Mouse (Mus musculus): ENCODE results near the gene Gm9970.

- no peak for TF ChIP-seq POLR2AphosphoS2 (IDR thresholded peaks at IDR 0.05; ENCODE audit: low read length)
- no peak for TF ChIP-seq POLR2A (IDR thresholded peaks at IDR 0.05; ENCODE audit: control insufficient read depth in 1 of 2, insufficient read depth in 1 of 2, low read depth in 1 of 2, low read length in 2 of 2, poor library complexity in 1 of 2)
- TF ChIP-seq HCFC1 (IDR thresholded peaks at IDR 0.05; ENCODE audit: low read depth, low read length), result no peak
- TF ChIP-seq ZNF384 (IDR thresholded peaks at IDR 0.05; ENCODE audit: low read depth, low read length), result no peak
- no peak for TF ChIP-seq ZC3H11A (IDR thresholded peaks at IDR 0.05; ENCODE audit: low read depth, low read length)
- no peak for TF ChIP-seq NRF1 (IDR thresholded peaks at IDR 0.05; ENCODE audit: insufficient read depth, low read depth, low read length, poor library complexity, severe bottlenecking)
- TF ChIP-seq CTCF (IDR thresholded peaks at IDR 0.05 in 2 of 3, conservative IDR thresholded peaks at IDR 0.05 in 1 of 3; ENCODE audit: control insufficient read depth in 1 of 3, insufficient read depth in 1 of 3, low read depth in 2 of 3, low read length in 3 of 3, poor library complexity in 1 of 3, severe bottlenecking in 1 of 3), result no peak
- no peak for TF ChIP-seq JUND (IDR thresholded peaks at IDR 0.05; ENCODE audit: low read depth, low read length)
- no peak for TF ChIP-seq SMC3 (IDR thresholded peaks at IDR 0.05; ENCODE audit: low read depth, low read length)
Observed at GRCm38 (mm10) chr5:31194486-31195485, 46.2 kb downstream of the Gm9970 start.
